Mouse (Mus musculus) stomach, embryonic 14.5 days (tissue): ENCODE measurements around the gene Dscam. TPM values are rescaled to one million over a fixed set of nuclear protein-coding genes. Genes with fewer than 3 reads are reported as not detected.

ENCODE experiments used
- ATAC-seq: fragments of 200-750 bp; cut with Nextera tagmentation; 2 replicates; pipeline ENCODE4 v1.8.0; 2017; ENCODE audit warnings: low read depth, moderate TSS enrichment; ENCODE audit not compliant: insufficient number of reproducible peaks, insufficient read depth, low FRiP score
- H3K27ac ChIP-seq: fragments of 300-500 bp; sonication (generic); 2 replicates; pipeline ENCODE4 v1.5.1; 2014; ENCODE audit warnings: mild to moderate bottlenecking, low read length, moderate library complexity, mixed read lengths
- H3K27me3 ChIP-seq: fragments of 300-500 bp; sonication (generic); 2 replicates; pipeline ENCODE4 v1.6.1; 2014; ENCODE audit warnings: low read length, control low read depth, mixed read lengths; ENCODE audit not compliant: control insufficient read depth, insufficient read depth
- H3K36me3 ChIP-seq: fragments of 300-500 bp; sonication (generic); 2 replicates; pipeline ENCODE4 v1.6.1; 2014; ENCODE audit warnings: mild to moderate bottlenecking, control low read depth, low read length, moderate library complexity, mixed read lengths; ENCODE audit not compliant: control insufficient read depth, insufficient read depth
- H3K4me1 ChIP-seq: fragments of 300-500 bp; sonication (generic); 2 replicates; pipeline ENCODE4 v1.6.1; 2014; ENCODE audit warnings: low read length, control low read depth, mixed read lengths; ENCODE audit not compliant: control insufficient read depth, insufficient read depth
- H3K4me2 ChIP-seq: fragments of 300-500 bp; sonication (generic); replicated peaks from 2 replicates; pipeline ENCODE4 v1.6.1; 2014; ENCODE audit warnings: low read depth, low read length, control low read depth
- H3K4me3 ChIP-seq: fragments of 300-500 bp; sonication (generic); 2 replicates; pipeline ENCODE4 v1.5.1; 2014; ENCODE audit warnings: low read depth, low read length, control low read depth
- H3K9ac ChIP-seq: fragments of 300-500 bp; sonication (generic); replicated peaks from 2 replicates; pipeline ENCODE4 v1.6.1; 2014; ENCODE audit warnings: low read depth, mild to moderate bottlenecking, control low read depth, low read length, moderate library complexity, mixed read lengths
- H3K9me3 ChIP-seq: fragments of 300-500 bp; sonication (generic); 2 replicates; pipeline ENCODE4 v1.6.1; 2016; ENCODE audit warnings: low read depth, low read length, control low read depth; ENCODE audit not compliant: control insufficient read depth
- WGBS: fragments of 180-500 bp; shearing (Covaris S2); extraction: QIAGEN DNeasy Blood & Tissue Kit; methylation state at CpG from one replicate; pipeline ENCODE4 v1.1.7; 2014; 5-methylcytosine and 5-hydroxymethylcytosine counted together
- polyA plus RNA-seq: library from polyadenylated mRNA; unstranded; fragments of >200 nt; fragmentation: Nextera tagmentation; extraction: Ambion mirVana; gene quantifications from 2 replicates; pipeline ENCODE4 v1.2.1, GENCODE M21; 2014

Dscam gene
- polyA plus RNA-seq, 1 experiment from 2014 or later: 0.30 TPM

DNA sequence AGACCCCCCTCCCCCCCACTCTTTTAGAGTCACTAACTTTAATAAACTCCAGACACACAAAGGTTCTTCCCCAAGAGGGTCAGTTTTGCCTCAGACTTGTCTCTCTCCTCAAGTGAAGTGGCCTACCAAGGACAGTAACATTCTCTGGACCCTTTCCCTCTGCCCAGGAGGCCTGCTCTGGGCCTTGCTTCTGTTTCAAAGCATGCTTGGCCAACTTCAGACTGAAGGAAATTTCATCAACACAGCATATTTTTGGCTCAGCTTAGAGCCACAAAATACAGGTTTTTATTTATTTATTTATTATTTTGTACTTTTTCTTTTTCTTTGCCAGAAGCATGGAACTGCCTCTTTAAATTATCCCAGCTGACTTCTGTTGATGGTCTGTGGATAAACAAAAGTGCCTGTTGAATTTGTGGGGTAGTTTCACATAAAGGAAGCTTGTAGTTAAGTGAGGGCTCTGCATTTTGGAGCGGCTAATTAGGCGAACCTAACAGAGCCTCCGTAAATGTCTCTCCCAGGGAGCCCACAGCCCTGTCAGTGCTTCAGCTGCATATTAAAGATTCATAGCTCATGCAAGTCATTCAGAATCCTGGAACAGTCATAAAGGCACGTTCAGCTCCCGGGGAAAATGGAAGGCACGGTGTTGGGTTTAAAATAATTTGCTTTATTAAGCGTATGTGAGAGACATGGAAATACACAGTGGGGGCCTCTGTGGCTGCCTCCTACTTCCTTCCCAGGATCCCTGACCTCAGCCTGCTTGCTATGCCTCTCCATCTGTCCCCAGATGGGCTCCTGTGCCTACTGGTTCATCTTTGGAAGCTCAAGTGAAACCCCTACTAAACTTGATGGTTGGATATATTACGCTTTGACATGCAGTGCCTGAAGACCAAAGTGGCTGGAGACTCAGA is 606.9 kb downstream of the Dscam start:
- no peak overlapping the region for H3K4me3 ChIP-seq
- no peaks in the 10 kb centered on the region for H3K27me3 ChIP-seq
- H3K9ac ChIP-seq: no peak overlapping the region
- 0 out of 2 replicates have a peak, but pooled peaks cover 3% of the 10 kb centered on the region for H3K4me1 ChIP-seq
- no peaks in the 10 kb centered on the region for H3K36me3 ChIP-seq
- H3K9me3 ChIP-seq: no peaks in the 10 kb centered on the region
- ATAC-seq: no peak
- H3K4me2 ChIP-seq: no peak overlapping the region
- no peak overlapping the region for H3K27ac ChIP-seq
- WGBS: 63% methylated on average over 8 of the region's 8 CpGs

- no peak overlapping the region for H3K4me2 ChIP-seq
- no peak overlapping the region for H3K27ac ChIP-seq
- H3K9me3 ChIP-seq: no peaks in the 10 kb centered on the region
- H3K4me3 ChIP-seq: no peak overlapping the region
- H3K27me3 ChIP-seq: no peaks in the 10 kb centered on the region
- ATAC-seq: no peak
- H3K4me1 ChIP-seq: 0 out of 2 replicates have a peak, but pooled peaks cover 3% of the 10 kb centered on the region
- no peak overlapping the region for H3K9ac ChIP-seq
- no peaks in the 10 kb centered on the region for H3K36me3 ChIP-seq
These were observed 610.8 kb downstream of the Dscam start for GRCm38 (mm10) chr16:96559796-96560195.

GRCm38 (mm10) chr16:96558341-96558740 is 612.2 kb downstream of the Dscam start:
- Histone ChIP-seq H3K27me3 (no peaks in the 10 kb centered on the region), H3K4me3 (no peak overlapping the region), H3K27ac (no peak overlapping the region), H3K9ac (no peak overlapping the region), H3K9me3 (no peaks in the 10 kb centered on the region), H3K4me2 (no peak overlapping the region), H3K4me1 (no peaks in the 10 kb centered on the region), H3K36me3 (no peaks in the 10 kb centered on the region)
- 86% methylated on average over 1 of the region's 1 CpGs for WGBS
- no peak for ATAC-seq

DNA sequence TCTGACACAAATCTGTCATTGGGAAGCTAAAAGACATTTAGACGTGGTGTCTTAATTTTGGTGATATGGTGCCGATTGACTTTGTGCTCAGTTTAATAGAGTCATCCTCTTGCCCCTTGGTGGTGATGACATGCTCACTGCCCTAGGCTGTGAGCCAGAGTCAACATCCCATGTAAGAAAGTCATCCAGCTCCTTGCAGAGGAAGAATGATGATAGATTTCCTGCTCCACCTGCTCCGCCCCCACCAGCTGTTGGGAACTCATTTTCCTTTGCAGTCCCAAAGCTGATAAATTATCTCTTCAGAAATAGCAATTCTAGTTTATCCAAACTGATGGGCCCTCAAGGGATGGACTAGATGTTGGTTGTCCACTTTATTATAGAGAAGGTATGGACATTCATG is 613.9 kb downstream of the Dscam start:
- Histone ChIP-seq H3K4me1 (no peaks in the 10 kb centered on the region), H3K27me3 (no peaks in the 10 kb centered on the region), H3K9ac (no peak overlapping the region), H3K9me3 (no peaks in the 10 kb centered on the region), H3K36me3 (no peaks in the 10 kb centered on the region), H3K27ac (no peak overlapping the region), H3K4me2 (no peak overlapping the region), H3K4me3 (no peak overlapping the region)
- ATAC-seq: no peak
- WGBS: 54% methylated on average over 3 of the region's 3 CpGs

GRCm38 (mm10) chr16:96555412-96555811 is 615.1 kb downstream of the Dscam start:
- ATAC-seq: no peak
- 78% methylated on average over 4 of the region's 4 CpGs for WGBS
- Histone ChIP-seq H3K4me2 (no peak overlapping the region), H3K9me3 (no peaks in the 10 kb centered on the region), H3K36me3 (no peaks in the 10 kb centered on the region), H3K4me1 (no peaks in the 10 kb centered on the region), H3K27ac (no peak overlapping the region), H3K9ac (no peak overlapping the region), H3K27me3 (no peaks in the 10 kb centered on the region), H3K4me3 (no peak overlapping the region)

DNA sequence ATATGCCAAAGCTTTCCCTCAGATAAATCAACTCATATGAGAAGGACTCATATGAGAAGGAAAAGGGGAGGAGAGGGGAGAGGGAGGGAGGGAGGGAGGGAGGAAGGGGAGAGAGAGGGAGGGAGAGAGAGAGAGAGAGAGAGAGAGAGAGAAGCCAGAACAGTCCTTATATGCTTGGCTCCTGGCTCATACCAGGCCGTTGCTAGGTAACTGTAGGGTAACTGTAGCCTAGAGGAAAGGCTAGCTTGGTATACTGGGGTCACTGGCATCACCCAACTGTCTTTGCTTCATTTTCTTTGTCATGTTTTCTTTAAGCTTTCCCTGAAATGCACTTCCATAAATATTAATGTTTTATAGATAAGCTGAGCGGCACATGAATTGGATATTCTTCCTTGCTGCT is 617.9 kb downstream of the Dscam start:
- Histone ChIP-seq H3K27ac (no peak overlapping the region), H3K4me2 (no peak overlapping the region), H3K27me3 (no peaks in the 10 kb centered on the region), H3K9ac (no peak overlapping the region), H3K9me3 (no peaks in the 10 kb centered on the region), H3K4me3 (no peak overlapping the region), H3K36me3 (no peaks in the 10 kb centered on the region), H3K4me1 (no peaks in the 10 kb centered on the region)
- no peak for ATAC-seq
- WGBS: 73% methylated on average over 2 of the region's 2 CpGs

DNA sequence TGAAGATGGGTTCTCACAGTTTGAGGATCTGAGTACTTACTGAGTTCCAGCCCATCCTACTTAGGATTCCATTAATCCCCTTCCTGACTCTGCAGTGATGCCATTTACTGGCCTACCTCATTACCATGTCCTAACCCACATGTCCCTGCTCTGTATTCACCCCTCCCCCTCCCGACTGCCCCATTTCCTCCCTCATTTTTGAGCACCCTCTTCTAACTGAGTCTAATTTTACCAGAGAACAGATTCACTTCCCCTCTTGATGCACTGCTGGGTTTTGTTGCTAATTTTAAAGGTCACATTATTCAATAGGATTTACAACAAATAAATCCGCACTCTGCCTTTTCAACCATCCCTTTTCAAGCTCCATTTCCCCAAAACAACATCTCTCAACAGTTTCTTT is 629.5 kb downstream of the Dscam start:
- no peaks in the 10 kb centered on the region for H3K36me3 ChIP-seq
- no peaks in the 10 kb centered on the region for H3K9me3 ChIP-seq
- H3K4me2 ChIP-seq: no peak overlapping the region
- H3K9ac ChIP-seq: no peak overlapping the region
- no peaks in the 10 kb centered on the region for H3K4me1 ChIP-seq
- no peak overlapping the region for H3K4me3 ChIP-seq
- H3K27ac ChIP-seq: no peak overlapping the region
- no peaks in the 10 kb centered on the region for H3K27me3 ChIP-seq
- 82% methylated on average over 2 of the region's 2 CpGs for WGBS
- ATAC-seq: no peak
